Mouse (Mus musculus): ENCODE measurements at regions not wholly inside any gene's neighbourhood (a gene's known extent, or its start where the extent isn't known, plus 50 kb on each side); places are given as distances from the start of the nearest gene placed in this dataset.
"Not testable (repeated sequence)": the region's sequence is repeated elsewhere in the genome, so short reads cannot be mapped to it uniquely, and the experiment has no call there.

- no peak for DNase-seq (ENCODE audit: extremely low spot score in 1 of 2, low spot score in 1 of 2)
These were observed 58.1 kb upstream of the Clstn2 start for GRCm38 (mm10) chr9:98091105-98091504.

- DNase-seq (ENCODE audit: extremely low spot score in 1 of 2, low spot score in 1 of 2), result no peak
These were observed 62.2 kb upstream of the Clstn2 start for GRCm38 (mm10) chr9:98095064-98095790.

GRCm38 (mm10) chr9:98123390-98123789 is 90.4 kb upstream of the Clstn2 start:
- DNase-seq (ENCODE audit: extremely low spot score in 1 of 2, low spot score in 1 of 2), result no peak

- DNase-seq (ENCODE audit: extremely low spot score in 1 of 2, low spot score in 1 of 2), result no peak
These were observed 96.6 kb upstream of the Clstn2 start for GRCm38 (mm10) chr9:98129596-98129995.

- DNase-seq (ENCODE audit: extremely low spot score in 1 of 2, low spot score in 1 of 2), result peak; percentile 43 to 51
These were observed 97.9 kb upstream of the Clstn2 start for GRCm38 (mm10) chr9:98130849-98131248.

- no peak for DNase-seq (ENCODE audit: extremely low spot score in 1 of 2, low spot score in 1 of 2)
These were observed 107.6 kb upstream of the Clstn2 start for GRCm38 (mm10) chr9:98140546-98140945.

- DNase-seq (ENCODE audit: extremely low spot score in 1 of 2, low spot score in 1 of 2), result no peak
These were observed 109.1 kb upstream of the Clstn2 start for GRCm38 (mm10) chr9:98142121-98142520.

GRCm38 (mm10) chr9:98146901-98147300 is 113.9 kb upstream of the Clstn2 start:
- no peak for DNase-seq (ENCODE audit: extremely low spot score in 1 of 2, low spot score in 1 of 2)

- DNase-seq (ENCODE audit: extremely low spot score in 1 of 2, low spot score in 1 of 2), result no peak
These were observed 125.4 kb upstream of the Clstn2 start for GRCm38 (mm10) chr9:98158421-98158820.

GRCm38 (mm10) chr9:98164489-98164888 is 122.7 kb upstream of the Nmnat3 start:
- no peak for DNase-seq (ENCODE audit: extremely low spot score in 1 of 2, low spot score in 1 of 2)

GRCm38 (mm10) chr9:98174056-98174455 is 113.2 kb upstream of the Nmnat3 start:
- DNase-seq (ENCODE audit: extremely low spot score in 1 of 2, low spot score in 1 of 2), result no peak

GRCm38 (mm10) chr9:98176701-98177380 is 110.4 kb upstream of the Nmnat3 start:
- no peak for DNase-seq (ENCODE audit: extremely low spot score in 1 of 2, low spot score in 1 of 2)

- no peak for DNase-seq (ENCODE audit: extremely low spot score in 1 of 2, low spot score in 1 of 2)
These were observed 106.5 kb upstream of the Nmnat3 start for GRCm38 (mm10) chr9:98180766-98181165.

GRCm38 (mm10) chr9:98186757-98187300 is 100.4 kb upstream of the Nmnat3 start:
- no peak for DNase-seq (ENCODE audit: extremely low spot score in 1 of 2, low spot score in 1 of 2)

GRCm38 (mm10) chr9:98194356-98194755 is 92.9 kb upstream of the Nmnat3 start:
- peak; percentile 32 to 51 for DNase-seq (ENCODE audit: extremely low spot score in 1 of 2, low spot score in 1 of 2)

GRCm38 (mm10) chr9:98218824-98219223 is 68.4 kb upstream of the Nmnat3 start:
- DNase-seq (ENCODE audit: extremely low spot score in 1 of 2, low spot score in 1 of 2), result no peak

GRCm38 (mm10) chr9:98220367-98220766 is 66.9 kb upstream of the Nmnat3 start:
- no peak for DNase-seq (ENCODE audit: extremely low spot score in 1 of 2, low spot score in 1 of 2)

GRCm38 (mm10) chr9:98221766-98222165 is 65.5 kb upstream of the Nmnat3 start:
- no peak for DNase-seq (ENCODE audit: extremely low spot score in 1 of 2, low spot score in 1 of 2)

- no peak for DNase-seq (ENCODE audit: extremely low spot score in 1 of 2, low spot score in 1 of 2)
These were observed 59.0 kb upstream of the Nmnat3 start for GRCm38 (mm10) chr9:98228226-98228625.

GRCm38 (mm10) chr9:98228907-98229306 is 58.3 kb upstream of the Nmnat3 start:
- no peak for DNase-seq (ENCODE audit: extremely low spot score in 1 of 2, low spot score in 1 of 2)

GRCm38 (mm10) chr9:98234731-98235130 is 52.5 kb upstream of the Nmnat3 start:
- DNase-seq (ENCODE audit: extremely low spot score in 1 of 2, low spot score in 1 of 2), result not testable (repeated sequence)

Data from layer of hippocampus, postnatal 25 days (tissue).